Mouse (Mus musculus): ENCODE data around the gene Coq7.

The Coq7 gene

DNA sequence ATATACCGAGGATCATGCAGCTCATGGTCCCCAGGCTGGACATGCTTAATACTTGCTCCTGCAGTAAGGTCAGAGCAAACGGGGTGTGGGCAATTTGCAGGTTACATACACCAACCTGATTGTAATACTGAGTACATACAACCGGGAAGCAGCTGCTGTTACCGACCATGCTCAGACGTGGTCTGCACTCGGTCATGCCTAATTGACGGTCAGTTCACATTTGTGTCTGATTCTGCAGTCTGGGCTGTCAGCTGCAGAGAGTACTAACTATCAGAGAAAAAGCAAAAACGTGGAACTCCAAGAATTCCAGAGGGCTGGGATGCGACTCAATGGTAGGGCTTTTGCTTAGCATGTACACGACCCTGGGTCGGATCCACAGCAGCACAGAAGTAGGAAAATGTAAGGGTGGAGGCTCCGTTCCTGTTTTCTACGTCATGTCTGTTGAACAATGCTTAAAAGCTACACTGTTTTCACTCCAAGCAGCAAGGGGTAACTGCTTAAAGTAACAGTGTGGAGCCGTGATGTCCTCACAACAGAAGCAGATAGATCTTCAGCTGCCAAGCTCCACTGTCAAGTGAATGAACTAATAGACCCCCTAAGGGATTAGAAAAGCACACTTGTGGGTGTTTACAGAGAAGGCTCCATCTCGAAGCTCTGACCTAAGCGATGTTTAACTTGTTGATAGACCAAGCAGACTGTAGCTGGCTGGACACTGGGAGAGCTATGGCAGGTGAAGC, 71.6 kb downstream of the Coq7 start:
- no peak for DNase-seq
